Mouse (Mus musculus) G1E-ER4 (cell line): ENCODE data around the gene Odf4. TPM values are rescaled to one million over a fixed set of nuclear protein-coding genes. Genes with fewer than 3 reads are reported as not detected.

Experiments
- GATA1 ChIP-seq: IDR thresholded peaks from one replicate; pipeline ENCODE4 v1.8.0; 2012; ENCODE audit warnings: low read length, inconsistent platforms
- polyA plus RNA-seq: library from polyadenylated mRNA; stranded (reverse); fragments of >175 nt; gene quantifications from 2 replicates; pipeline ENCODE4 v1.2.3, GENCODE M21; 2012

Gene Odf4
- polyA plus RNA-seq, 1 experiment, result not detected

DNA sequence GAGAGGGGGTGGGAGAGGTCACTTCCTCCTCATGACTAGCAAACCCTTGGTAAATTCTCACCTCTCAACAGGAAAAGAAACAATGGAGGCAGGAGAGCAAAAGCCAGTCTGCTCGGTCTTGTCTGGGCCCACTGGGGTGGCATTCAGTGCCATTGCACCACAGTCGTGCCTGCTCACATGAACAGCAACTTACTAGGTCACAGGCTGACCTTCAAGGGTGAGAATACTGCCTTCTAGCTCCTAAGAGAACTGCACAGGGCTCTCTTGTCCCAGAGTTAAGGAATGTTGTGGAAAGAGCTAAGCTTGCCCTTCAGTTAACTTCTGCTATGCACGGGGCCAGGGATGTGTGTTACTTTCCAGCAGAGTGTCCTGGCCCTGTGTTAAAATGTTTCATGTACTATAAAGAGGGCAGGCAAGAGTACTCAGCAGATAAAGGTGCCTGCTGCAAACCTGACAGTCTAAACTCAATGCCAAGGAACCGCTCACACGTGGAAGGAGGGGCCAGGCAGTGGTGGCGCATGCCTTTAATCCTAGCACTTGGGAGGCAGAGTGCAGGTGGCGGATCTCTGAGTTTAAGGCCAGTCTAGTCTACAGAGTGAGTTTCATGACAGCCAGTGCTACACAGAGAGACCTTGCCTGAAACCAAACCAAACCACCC, 17.9 kb downstream of the Odf4 start:
- no peak for TF ChIP-seq GATA1

DNA sequence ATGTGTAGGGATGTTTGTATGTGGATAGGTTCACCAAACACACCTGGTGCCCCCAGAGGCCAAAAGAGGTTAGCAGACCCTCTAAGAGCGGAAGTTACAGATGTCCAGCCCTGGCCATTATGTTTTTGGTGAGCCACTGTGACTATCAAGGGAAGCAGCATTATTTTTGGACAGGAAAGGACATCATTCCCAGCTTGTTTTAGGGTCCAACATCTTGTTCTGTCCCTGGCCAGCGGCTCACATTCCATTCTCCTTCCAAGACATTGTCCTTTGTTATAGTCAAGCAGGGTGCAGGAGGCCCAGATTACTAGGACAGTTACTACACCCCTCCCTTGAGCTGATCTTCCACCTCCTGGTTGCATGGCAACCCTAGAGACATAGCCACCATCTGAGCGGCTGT, 19.6 kb downstream of the Odf4 start:
- TF ChIP-seq GATA1, result no peak

DNA sequence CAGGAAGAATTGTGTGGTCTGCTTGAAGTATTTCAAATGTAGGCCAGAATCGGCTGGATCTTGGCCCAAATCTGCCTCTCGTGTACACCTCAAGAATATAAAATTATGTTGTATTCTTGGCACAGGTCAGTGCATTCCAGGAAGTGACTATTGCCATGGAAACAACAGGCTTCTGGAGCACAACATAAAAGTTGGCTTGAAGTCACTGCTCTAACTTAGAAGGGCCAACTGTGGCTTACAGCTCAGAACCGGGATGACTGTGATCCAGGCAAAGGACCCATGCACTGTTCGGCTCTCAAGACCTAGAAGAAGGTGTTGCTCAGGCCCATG, 20.5 kb downstream of the Odf4 start:
- no peak for TF ChIP-seq GATA1

DNA sequence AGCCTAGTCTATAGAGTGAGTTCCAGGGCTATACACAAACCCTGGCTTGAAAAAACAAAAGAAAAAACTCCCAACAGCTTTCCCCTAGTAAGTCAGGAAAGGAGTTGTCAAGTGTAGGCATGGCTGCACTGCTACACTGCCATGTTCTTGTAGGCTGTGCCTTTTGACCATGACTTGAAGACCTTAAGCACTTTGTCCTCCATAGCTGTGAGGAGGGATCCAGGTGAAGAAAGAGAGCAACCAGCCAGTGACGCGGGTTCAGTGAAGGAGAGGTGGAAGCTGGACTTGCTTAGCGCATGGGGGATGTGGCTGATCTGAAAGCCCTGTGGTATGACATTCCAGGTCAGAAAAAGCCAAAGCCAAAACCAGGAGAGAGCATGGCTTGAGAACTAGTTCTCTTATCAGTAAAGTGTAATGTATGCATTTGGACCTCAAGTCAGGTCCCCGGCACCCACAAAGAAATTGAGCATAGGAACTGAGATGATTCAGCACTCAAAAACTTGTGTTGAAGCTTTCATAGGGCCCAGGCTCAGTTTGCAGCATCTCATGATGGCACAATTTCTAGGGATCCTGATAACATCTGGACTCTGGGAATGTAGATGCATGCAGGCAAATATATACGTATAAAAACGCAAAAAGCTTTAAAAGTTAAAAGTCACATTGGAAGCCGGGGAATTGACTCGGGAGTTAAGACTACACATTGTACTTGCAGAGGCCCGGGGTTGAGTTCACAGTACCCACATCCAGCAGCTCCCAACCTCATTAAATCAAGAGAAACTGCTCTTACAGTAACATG, 21.0 kb downstream of the Odf4 start:
- TF ChIP-seq GATA1, result no peak

DNA sequence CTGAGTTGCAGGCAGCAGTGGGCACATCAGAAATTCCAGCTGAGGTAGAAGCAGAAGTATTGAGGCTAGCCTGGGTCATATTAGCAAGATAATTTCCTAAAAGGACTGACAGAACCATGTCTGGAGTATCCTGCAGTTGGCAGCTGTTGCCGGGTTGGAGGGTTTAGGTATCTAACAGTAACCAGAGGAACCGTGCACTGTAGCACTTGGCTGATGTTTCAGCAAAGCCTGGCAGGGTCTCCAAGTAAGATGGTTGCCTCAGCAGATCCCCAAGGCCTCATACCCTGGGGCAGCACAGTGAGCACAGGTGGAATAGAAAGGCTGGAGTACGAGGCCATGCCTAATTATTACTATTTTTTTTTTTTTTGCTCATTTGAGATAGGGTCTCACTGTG, 21.7 kb downstream of the Odf4 start:
- no peak for TF ChIP-seq GATA1

DNA sequence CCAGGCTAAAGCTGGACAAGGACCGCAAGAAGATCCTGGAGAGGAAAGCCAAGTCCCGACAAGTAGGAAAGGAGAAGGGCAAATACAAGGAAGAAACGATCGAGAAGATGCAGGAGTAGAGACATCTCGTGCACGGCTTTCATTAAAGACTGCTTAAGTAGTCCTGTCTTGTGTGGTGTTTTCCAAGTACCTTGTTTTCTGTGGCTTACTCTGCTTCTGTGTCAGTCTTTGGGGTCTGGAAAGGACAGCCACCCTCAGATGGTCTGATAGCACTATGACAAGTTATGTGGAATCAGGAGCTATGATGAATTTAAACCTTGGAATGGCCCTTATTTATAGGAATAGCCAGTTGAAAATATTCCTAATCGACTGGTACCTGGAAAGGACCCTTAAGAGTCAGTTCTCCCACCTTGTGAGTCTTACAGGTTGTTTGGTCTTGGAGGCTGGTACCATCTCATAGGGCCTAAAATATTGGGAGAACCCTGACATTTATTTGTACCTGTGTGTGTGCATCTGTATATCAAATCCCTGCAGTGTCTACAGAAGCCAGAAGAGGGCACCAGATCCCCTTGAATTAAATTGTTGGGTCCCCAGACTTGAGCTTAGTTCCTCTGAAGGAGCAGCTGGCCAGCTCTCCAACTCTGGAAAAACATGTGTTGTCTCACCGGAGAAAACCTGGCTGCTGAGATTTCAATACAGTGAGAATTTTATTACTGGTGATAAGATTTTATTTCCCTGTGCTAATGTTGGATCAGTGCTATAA, 22.3 kb downstream of the Odf4 start:
- no peak for TF ChIP-seq GATA1

DNA sequence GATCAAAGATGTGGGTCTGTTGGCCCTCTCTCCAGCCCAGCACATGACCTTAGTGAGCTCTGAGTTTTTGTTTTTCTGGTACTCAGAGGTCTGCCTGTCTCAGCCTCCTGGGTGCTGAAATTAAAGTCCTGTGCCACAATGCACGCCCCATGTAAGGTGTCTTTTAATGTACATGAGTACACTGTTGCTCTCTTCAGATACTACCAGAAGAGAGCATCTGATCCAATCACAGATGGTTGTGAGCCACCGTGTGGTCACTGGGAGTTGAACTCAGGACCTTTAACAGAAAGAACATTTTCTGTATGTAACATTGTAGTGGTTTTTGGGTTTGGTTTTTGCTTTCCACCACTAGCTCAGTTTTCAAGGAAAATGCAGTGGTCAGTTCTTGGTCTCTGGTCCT, 23.1 kb downstream of the Odf4 start:
- TF ChIP-seq GATA1, result no peak

DNA sequence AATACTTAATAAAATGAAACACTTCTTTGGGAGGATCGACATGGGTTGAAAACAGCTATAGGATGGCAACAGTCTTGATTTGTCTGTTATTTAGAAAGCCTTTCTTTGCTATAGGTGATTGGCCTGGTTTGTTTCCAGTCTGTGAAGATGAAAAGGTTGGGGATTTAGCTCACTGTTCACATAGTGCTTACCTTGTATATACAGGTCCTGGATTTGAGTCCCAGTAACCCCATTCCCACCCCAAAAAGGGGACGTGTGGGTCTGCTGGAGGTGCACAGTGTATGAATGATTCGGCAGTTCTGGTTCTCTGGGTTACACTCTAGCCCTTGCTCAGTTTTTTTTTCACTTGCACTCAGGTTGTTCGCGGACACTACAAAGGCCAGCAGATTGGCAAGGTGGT, 24.1 kb downstream of the Odf4 start:
- TF ChIP-seq GATA1, result no peak

DNA sequence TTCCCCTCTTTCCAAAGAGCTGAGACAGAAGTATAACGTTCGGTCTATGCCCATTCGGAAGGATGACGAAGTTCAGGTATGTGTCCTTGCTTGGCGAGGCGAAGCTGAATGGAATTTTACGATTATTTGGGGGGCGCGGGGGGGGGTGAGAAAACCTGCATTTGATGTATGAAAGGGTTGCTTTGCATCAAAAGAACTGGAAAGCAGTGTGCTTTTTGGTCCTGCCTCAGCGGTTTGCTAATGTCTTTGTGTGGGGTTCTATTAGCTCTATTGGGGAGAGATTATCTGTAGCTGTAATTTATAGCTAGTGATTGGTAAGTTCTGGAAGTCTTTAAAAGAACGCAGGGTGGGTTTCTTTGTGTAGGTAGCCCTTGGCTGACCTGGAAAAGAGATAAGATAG, 24.5 kb downstream of the Odf4 start:
- no peak for TF ChIP-seq GATA1

DNA sequence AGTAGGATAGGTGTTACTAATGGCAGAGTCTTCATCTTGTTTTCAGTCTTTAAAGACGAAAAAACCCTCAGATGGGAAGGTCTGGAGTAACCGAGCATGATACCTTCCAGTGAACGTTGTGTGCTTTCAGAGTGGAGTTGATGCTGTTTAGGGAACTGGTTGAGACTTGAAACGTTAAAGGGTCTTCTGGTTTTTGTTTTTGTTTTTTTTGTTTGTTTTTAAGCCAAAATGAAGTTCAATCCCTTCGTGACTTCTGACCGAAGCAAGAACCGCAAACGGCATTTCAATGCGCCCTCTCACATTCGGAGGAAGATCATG, 24.9 kb downstream of the Odf4 start:
- no peak for TF ChIP-seq GATA1

DNA sequence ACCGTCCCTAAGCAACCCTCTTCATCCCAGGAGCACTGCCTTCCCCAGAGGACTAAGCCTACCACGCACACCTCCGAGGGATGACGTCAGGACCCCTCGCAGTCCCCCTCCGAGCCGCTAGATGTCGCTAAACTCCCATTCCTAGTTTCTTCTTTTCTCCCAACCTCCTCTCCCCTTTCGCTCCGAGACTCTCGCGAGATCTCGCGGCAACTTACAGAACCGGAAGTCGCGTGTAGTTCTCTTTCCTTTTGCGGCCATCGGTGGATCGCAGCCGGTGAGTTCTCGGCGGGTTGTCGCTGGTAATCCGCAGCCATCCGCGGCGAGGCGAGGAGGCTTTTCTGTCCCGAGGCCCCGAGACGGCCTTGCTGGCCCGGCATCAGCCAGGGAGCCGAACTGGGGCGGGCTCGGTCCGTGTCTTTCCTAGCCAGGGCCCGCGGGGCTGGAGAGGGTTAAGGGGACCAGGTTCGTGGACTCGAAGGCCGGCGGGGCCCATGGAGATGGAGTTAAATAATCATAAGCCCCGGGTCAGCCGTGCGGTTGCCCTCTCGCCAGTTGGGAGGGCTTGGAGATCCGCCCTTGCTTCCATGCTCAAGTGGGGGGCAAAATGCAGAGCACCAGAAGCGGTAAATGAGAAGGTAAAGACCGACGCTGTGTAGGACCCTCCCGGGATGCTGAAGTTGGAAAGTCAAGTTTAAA, 25.4 kb downstream of the Odf4 start, which contains the start of gene Rpl26:
TSS of gene Rpl26 (plus strand) at position 233 of the 696 bp plus-strand sequence.
- no peak for TF ChIP-seq GATA1

DNA sequence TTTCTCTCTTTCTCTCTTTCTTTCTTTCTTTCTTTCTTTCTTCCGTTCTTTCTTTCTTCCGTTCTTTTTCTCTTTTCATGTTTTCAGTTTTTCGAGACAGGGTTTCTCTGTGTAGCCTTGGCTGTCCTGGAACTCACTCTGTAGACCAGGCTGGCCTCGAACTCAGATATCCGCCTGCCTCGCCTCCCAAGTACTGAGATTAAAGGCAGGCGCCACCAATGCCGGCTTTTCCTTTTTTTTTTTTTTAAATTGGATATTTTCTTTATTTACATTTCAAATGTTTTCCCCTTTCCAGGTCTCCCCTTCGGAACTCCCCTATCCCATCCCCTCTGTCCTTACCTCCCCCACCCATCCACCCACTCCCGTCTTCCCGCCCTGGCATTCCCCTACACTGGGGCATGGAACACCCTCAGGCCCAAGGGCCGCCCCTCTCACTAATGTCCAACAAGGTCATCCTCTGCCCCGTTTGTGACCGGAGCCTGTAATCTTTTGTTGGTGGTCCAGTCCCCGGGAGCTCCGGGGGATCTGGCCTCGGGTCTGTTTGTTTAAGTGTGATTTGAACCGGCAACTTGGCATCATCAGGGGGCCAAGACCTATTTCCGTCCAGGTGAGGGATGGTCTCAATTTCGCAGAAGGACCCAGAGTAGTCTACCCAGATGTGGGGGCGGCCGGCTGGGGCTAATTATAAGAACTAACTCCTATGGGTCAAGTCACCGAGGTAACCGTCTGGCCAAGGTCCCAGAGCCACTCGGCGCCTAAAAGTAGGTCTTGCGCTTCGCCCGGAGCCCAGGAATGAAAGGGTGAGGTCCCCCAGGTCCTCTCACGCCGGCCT, 26.1 kb downstream of the Odf4 start:
- no peak for TF ChIP-seq GATA1

DNA sequence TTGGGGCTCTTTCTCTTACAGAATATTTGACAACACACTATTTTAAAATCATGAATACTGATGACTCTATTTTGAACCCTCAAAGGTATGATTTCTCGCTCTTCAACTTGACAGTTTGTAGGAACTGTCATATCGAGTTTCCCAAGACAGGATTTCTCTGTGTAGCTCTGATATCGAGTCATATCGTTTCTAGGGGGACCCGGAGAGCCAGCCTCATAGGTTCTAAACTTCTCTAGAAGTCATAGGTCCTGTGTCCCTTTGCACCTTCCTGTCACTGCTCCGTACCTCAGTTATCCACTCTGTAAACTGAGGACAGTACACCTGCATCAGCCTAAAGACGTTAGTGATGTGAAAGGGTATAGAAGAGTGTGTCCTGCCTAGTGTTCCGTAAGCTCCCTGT, 27.1 kb downstream of the Odf4 start:
- TF ChIP-seq GATA1, result no peak

DNA sequence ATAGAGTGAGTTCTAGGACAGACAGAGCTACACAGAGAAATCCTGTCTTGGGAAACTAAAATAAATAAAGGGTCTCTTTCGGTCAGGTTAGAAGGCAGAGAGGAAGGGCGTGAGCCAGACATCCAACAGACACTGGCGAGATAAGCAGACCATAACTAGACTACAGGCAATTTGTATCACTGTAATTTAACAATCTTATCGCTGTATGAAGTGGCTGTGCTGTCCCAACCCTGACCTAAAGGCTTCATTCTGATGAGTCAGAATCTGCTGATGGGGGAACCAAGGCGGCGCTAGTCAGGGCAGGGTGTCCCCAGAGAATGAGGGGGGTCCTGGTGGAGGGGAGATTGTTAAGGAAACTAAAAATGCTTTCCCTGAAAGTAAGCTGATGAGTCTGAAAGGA, 28.1 kb downstream of the Odf4 start:
- peak; percentile 50 for TF ChIP-seq GATA1

DNA sequence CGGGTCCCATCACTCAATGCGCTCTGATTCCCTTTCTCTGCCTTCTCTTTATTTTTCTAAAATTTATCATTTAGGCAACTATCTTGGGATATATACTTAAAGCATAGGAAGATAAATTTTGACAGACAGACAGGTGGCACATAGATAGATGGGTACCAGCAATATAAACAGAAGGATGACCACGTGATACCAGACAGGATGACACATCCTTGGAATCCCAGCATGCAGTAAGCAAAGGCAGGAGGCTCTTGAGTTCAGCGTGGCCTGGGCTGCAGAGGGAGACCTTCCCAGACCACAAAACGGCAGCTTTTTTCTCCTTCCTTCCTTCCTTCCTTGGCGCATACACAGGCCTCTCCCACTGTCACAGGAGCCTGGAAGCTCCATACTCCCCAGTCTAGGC, 29.0 kb downstream of the Odf4 start:
- TF ChIP-seq GATA1, result no peak
